Mouse (Mus musculus) liver, embryonic 18 days (tissue): ENCODE measurements around the gene Snap25. TPM values are rescaled to one million over a fixed set of nuclear protein-coding genes. Genes with fewer than 3 reads are reported as not detected.

Experiments used
- polyA plus RNA-seq: library from polyadenylated mRNA; depleted of rRNA; stranded (reverse); fragments of >200 nt; gene quantifications from 2 replicates; pipeline ENCODE4 v1.2.3, GENCODE M21; 2012; rRNA removed

The Snap25 gene
- polyA plus RNA-seq: 0.01 and 0.05 TPM in 2 replicates

DNA sequence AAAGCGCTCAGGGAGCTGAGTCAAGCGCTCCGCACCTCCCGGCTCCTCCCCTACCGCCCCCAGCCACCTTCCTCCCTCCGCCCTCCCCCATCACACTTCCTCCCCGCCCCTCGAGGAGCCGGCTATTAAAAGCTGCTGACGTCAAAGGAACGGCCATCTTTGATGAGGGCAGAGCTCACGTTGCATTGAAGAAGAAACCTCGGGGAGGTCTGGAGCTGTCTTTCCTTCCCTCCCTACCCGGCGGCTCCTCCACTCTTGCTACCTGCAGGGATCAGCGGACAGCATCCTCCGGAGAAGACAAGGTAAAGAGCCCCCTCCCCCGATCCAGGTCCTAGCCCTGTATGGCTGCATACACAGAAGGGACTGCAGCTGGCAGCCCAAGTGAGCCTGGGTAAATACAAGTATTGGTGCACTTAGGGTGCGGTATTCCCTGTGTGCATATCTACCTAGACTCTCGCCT lies at the start of gene Snap25:
Gene Snap25 (plus strand): TSS at position 155 of the 460 bp plus-strand sequence.

Other genes starting within 250 kb of the Snap25 start
- gene Ankef1, start 211.5 kb upstream of the Snap25 start, polyA plus RNA-seq: not detected in 2 replicates
- 6.1 TPM in 1 of 2 replicates, not detected in the other for gene AL731706.2, start 172.2 kb downstream of the Snap25 start, polyA plus RNA-seq
- gene Slx4ip, start 177.8 kb downstream of the Snap25 start, polyA plus RNA-seq: 0.95 and 1.0 TPM in 2 replicates
- gene AL731706.1, start 177.9 kb downstream of the Snap25 start, polyA plus RNA-seq: 13.7 and 16.1 TPM in 2 replicates
- gene Mkks, start 177.9 kb downstream of the Snap25 start, polyA plus RNA-seq: 3.1 and 3.3 TPM in 2 replicates